8 mouse cellular contexts compared by ENCODE assay signal in the genomic region with DNA sequence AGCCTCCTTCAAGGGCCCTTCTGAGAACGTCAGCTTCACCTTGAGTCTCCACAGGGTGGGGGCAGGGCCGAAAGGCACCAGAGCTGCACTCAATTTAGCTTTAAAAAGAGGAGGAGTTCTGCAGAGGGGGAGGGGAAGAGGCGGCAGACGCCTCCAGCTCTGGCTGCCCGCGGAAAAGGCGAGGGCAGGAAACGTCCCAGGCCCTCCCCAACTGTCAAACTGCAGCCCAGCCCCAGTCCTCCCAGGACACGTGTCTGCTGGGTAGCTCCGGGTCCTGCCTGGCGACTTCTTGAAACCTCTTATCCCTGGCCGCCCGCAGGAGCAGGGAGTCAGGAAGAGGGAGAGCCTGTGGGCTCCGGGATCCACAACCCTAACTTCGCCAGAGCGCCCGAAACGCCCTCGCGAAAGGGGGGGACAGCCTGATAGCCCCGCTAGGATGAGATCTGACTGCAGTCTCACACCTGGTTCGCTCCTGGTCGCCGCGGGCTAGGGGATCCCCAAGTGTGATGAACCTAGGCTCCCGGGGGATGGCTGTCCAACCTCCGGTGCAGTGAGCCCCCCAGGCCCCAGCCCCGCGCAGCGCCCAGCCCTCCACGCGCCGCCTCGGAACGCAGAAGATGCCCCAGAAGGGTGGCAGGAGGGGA. TPM values are rescaled to one million over a fixed set of nuclear protein-coding genes. Genes with fewer than 3 reads are reported as not detected.
DNase-seq lines count a peak whose midpoint lies in the region; ATAC-seq and TF ChIP-seq lines count a peak whose summit lies in the region.

No protein-coding gene starts in this region.

- TF ChIP-seq CTCF in ES-Bruce4 (IDR thresholded peaks at IDR 0.05; ENCODE audit: low read depth, low read length): no peak
- no peak for TF ChIP-seq CTCF in forebrain, postnatal 0 days (IDR thresholded peaks at IDR 0.05; ENCODE audit: low read depth)

- TF ChIP-seq EP300 in ES-Bruce4 (IDR thresholded peaks at IDR 0.05; ENCODE audit: insufficient read depth, low read depth, low read length): no peak

- peaks cover 14% of the 10 kb centered on the region for H3K27me3 ChIP-seq in ES-Bruce4 (ENCODE audit: control insufficient read depth, insufficient read depth, low read length, poor library complexity, severe bottlenecking)
- H3K27me3 ChIP-seq in forebrain, postnatal 0 days (ENCODE audit: insufficient read depth, low read length): no peaks in the 10 kb centered on the region
- no peaks in the 10 kb centered on the region for H3K27me3 ChIP-seq in liver, embryonic 16.5 days (ENCODE audit: control insufficient read depth, insufficient read depth, low read depth, low read length)
- no peaks in the 10 kb centered on the region for H3K27me3 ChIP-seq in neural tube, embryonic 14.5 days (ENCODE audit: control insufficient read depth, insufficient read depth, low read length)

- H3K4me1 ChIP-seq in ES-Bruce4 (ENCODE audit: control insufficient read depth, insufficient read depth, low read length): no peaks in the 10 kb centered on the region
- H3K4me1 ChIP-seq in forebrain, postnatal 0 days (ENCODE audit: insufficient read depth): peaks cover 7% of the 10 kb centered on the region; the same call in 1 of the 2 replicates
- H3K4me1 ChIP-seq in liver, embryonic 16.5 days (ENCODE audit: control insufficient read depth, low read depth, low read length): peaks cover 11% of the 10 kb centered on the region
- 0 out of 2 replicates have a peak, but pooled peaks cover 8% of the 10 kb centered on the region for H3K4me1 ChIP-seq in neural tube, embryonic 14.5 days (ENCODE audit: control insufficient read depth, insufficient read depth, low read length)

- no peaks in the 10 kb centered on the region for H3K36me3 ChIP-seq in ES-Bruce4 (ENCODE audit: control insufficient read depth, insufficient read depth, low read length, poor library complexity, severe bottlenecking)
- no peaks in the 10 kb centered on the region for H3K36me3 ChIP-seq in forebrain, postnatal 0 days (ENCODE audit: insufficient read depth)
- H3K36me3 ChIP-seq in liver, embryonic 16.5 days (ENCODE audit: control insufficient read depth, insufficient read depth): no peaks in the 10 kb centered on the region
- H3K36me3 ChIP-seq in neural tube, embryonic 14.5 days (ENCODE audit: control insufficient read depth, insufficient read depth, low read length): no peaks in the 10 kb centered on the region

- peak; percentile 40 for ATAC-seq in forebrain, postnatal 0 days
- peak; percentile 76 for ATAC-seq in liver, embryonic 16.5 days (ENCODE audit: low read depth)
- ATAC-seq in neural tube, embryonic 14.5 days (ENCODE audit: low read depth): peak; percentile 47

- H3K27ac ChIP-seq in ES-Bruce4 (ENCODE audit: insufficient read depth, low read length): no peak overlapping the region
- peak overlapping the region; percentile 52 for H3K27ac ChIP-seq in forebrain, postnatal 0 days (ENCODE audit: low read depth, low read length)
- no peak overlapping the region for H3K27ac ChIP-seq in liver, embryonic 16.5 days (ENCODE audit: low read length)
- no peak overlapping the region for H3K27ac ChIP-seq in neural tube, embryonic 14.5 days (ENCODE audit: low read depth, low read length)

- peak overlapping the region; percentile 96 for H3K4me2 ChIP-seq in forebrain, postnatal 0 days (ENCODE audit: low read depth)
- peak overlapping the region; percentile 95 for H3K4me2 ChIP-seq in liver, embryonic 16.5 days (ENCODE audit: low read depth, low read length)
- H3K4me2 ChIP-seq in neural tube, embryonic 14.5 days (ENCODE audit: low read depth, low read length): peak overlapping the region; percentile 100

- intact Hi-C loops in heart, postnatal 25 days (cut with DNase I): loop anchor here (5.0 kb wide), 1 partner anchor 40 kb away; no protein-coding TSS in a partner anchor

- H3K9ac ChIP-seq in ES-Bruce4 (ENCODE audit: low read depth, poor library complexity, severe bottlenecking): peak overlapping the region; percentile 15; the same call in 1 of the 2 replicates
- peak overlapping the region; percentile 75 for H3K9ac ChIP-seq in forebrain, postnatal 0 days
- peak overlapping the region; percentile 62 for H3K9ac ChIP-seq in liver, embryonic 16.5 days (ENCODE audit: low read depth, low read length)
- peak overlapping the region; percentile 83 for H3K9ac ChIP-seq in neural tube, embryonic 14.5 days (replicated peaks; ENCODE audit: low read depth, low read length)

- H3K4me3 ChIP-seq in ES-Bruce4 (ENCODE audit: low read depth, low read length): peak overlapping the region; percentile 66
- peak overlapping the region; percentile 81 for H3K4me3 ChIP-seq in forebrain, postnatal 0 days (ENCODE audit: low read depth, low read length)
- peak overlapping the region; percentile 70 for H3K4me3 ChIP-seq in liver, embryonic 16.5 days (ENCODE audit: low read depth, low read length)
- H3K4me3 ChIP-seq in neural tube, embryonic 14.5 days (ENCODE audit: low read depth, low read length): peak overlapping the region; percentile 82

- no peak for TF ChIP-seq POLR2A in ES-Bruce4 (IDR thresholded peaks at IDR 0.05; ENCODE audit: insufficient read depth, low read length)

- DNase-seq in cerebellum, adult 11-12 months: peak; percentile 20
- peak; percentile 63 for DNase-seq in forebrain, postnatal 0 days
- DNase-seq in heart, postnatal 25 days (ENCODE audit: low spot score): peak; percentile 54
- peak; percentile 67 to 80 for DNase-seq in kidney, postnatal 4 days
- DNase-seq in testis, postnatal 14 days (ENCODE audit: low spot score): peak; percentile 34

- 0 out of 2 replicates have a peak, but pooled peaks cover 5% of the 10 kb centered on the region for H3K9me3 ChIP-seq in ES-Bruce4 (replicated peaks; ENCODE audit: control insufficient read depth, insufficient read depth, low read length, poor library complexity, severe bottlenecking)
- no peaks in the 10 kb centered on the region for H3K9me3 ChIP-seq in forebrain, postnatal 0 days (ENCODE audit: low read length)
- H3K9me3 ChIP-seq in liver, embryonic 16.5 days (replicated peaks; ENCODE audit: control insufficient read depth, low read length): no peaks in the 10 kb centered on the region
- H3K9me3 ChIP-seq in neural tube, embryonic 14.5 days (ENCODE audit: control insufficient read depth, low read length): no peaks in the 10 kb centered on the region

- WGBS in forebrain, postnatal 0 days: 1% methylated on average over 27 of the region's 35 CpGs
- WGBS in liver, embryonic 16.5 days (ENCODE audit: insufficient replicate concordance): 0% methylated on average over 35 of the region's 35 CpGs
- under 1% methylated on average over 35 of the region's 35 CpGs for WGBS in neural tube, embryonic 14.5 days

RNA-seq across cellular contexts. Expression of a gene that starts 0.9 kb away (rescaled TPM):
- 0.90 and 1.8 TPM in 2 replicates for polyA plus RNA-seq in ES-Bruce4 (2011; ENCODE audit: insufficient read depth, insufficient read length, low read depth, missing spikeins)
- total RNA-seq in forebrain, postnatal 0 days (2014; rRNA removed): 27.0 and 32.2 TPM in 2 replicates
- polyA plus RNA-seq in forebrain, postnatal 0 days (2015; fragmentation: Nextera tagmentation; extraction: Ambion mirVana): 5.3 and 5.8 TPM in 2 replicates
- total RNA-seq in heart, postnatal 25 days (2021): 1 to 10 TPM; 6.9 to 8.1 TPM
- 0.55 and 0.75 TPM in 2 replicates for polyA plus RNA-seq in liver, embryonic 16.5 days (2015; fragmentation: Nextera tagmentation; extraction: Ambion mirVana)
- polyA plus RNA-seq in neural tube, embryonic 14.5 days (2014; fragmentation: Nextera tagmentation; extraction: Ambion mirVana): 10.9 and 12.8 TPM in 2 replicates

Comparison
In these comparisons a context has a peak if more than half of its experiments do, and no peak if none do; other contexts are left out.
1. H3K9ac ChIP-seq: peak in every context shown above with its lines; median percentile 83 in neural tube, embryonic 14.5 days; 75 in forebrain, postnatal 0 days; 62 in liver, embryonic 16.5 days; 15 in ES-Bruce4.
2. DNase-seq: peak in every context shown above with its lines; median percentile 74 in kidney, postnatal 4 days; 63 in forebrain, postnatal 0 days; 54 in heart, postnatal 25 days; 34 in testis, postnatal 14 days; 20 in cerebellum, adult 11-12 months.